Mouse (Mus musculus): ENCODE measurements around the gene Ap5z1.

GRCm38 (mm10) chr5:142453742-142454141 lies 10.0 kb upstream of the Ap5z1 start:
- TF ChIP-seq CTCF (IDR thresholded peaks at IDR 0.05; ENCODE audit: low read depth) (no peak), EP300 (IDR thresholded peaks at IDR 0.05; ENCODE audit: low read depth) (no peak)
